Mouse (Mus musculus): ENCODE measurements around the gene Grm2.
A peak's percentile ranks its signal among the peaks of the same experiment; 100 is the strongest.
"Not testable (repeated sequence)": the region's sequence is repeated elsewhere in the genome, so short reads cannot be mapped to it uniquely, and the experiment has no call there.

Gene Grm2

DNA sequence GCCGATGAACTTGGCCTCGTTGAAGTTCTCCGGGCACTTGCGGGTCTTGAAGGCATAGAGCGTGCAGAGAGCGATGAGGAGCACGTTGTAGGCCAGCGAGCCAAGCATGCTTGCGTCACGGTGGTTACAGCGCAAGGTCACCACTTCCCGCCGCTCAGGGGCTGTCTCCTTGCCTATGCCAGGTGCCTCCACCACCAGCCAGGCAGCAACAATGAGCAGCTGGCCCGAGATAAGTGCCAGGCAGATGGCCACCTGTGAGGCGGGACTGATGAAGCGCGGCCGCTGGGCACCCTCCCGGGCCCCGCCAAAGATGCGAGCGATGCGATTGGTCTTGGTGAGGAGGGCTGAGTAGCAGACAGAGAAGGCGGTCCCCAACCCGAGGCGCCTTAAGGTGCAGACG is 8.7 kb downstream of the Grm2 start:
- no peak for DNase-seq (ENCODE audit: low spot score in 2 of 2)

GRCm38 (mm10) chr9:106645684-106646271 is 10.1 kb downstream of the Grm2 start:
- no peak for DNase-seq (ENCODE audit: low spot score in 2 of 2)

GRCm38 (mm10) chr9:106643787-106644186 is 12.1 kb downstream of the Grm2 start:
- no peak for DNase-seq (ENCODE audit: low spot score in 2 of 2)

DNA sequence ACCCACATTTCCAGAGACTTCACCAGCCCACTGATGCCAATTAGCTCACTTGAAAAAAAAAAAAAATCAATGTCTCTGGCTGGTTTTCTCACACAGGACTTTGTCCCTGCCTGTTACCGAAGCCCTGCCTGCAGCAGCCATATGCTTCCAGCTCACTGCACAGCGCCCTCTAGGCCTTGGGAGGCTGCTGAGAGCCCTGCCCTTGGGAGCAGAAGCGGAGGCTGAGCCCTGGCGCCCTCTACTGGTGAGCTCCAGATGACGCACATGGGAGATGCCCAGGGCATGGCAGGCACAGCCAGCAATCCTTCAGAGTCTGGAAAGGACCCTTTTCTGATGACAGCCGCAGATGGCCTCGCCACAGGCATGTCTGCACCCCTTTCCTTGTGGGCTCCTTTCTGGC is 12.8 kb downstream of the Grm2 start:
- DNase-seq (ENCODE audit: low spot score in 2 of 2) = peak; percentile 73 to 88

GRCm38 (mm10) chr9:106641346-106641745 is 14.5 kb downstream of the Grm2 start:
- no peak for DNase-seq (ENCODE audit: low spot score in 2 of 2)

DNA sequence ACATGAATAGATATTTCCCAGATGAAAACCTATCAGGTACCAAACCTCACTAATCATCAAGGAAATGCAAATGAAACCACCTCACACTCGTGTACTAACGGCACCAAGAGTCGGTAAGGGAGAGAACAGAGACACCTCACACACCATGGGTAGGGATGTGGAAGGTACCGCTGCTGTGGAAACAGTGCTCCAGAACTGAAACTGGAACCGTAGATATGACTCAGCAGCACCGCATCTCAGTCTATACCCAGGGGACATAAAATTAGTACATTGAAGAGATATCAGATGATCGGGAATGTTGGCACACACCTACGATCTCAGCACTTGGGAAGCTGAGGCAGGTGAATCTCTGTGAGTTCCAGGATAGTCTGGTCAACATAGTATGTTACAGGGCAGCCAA is 17.7 kb downstream of the Grm2 start:
- no peak for DNase-seq (ENCODE audit: low spot score in 2 of 2)

- DNase-seq (ENCODE audit: low spot score in 2 of 2) = no peak
These were observed 23.7 kb downstream of the Grm2 start for GRCm38 (mm10) chr9:106632185-106632584.

GRCm38 (mm10) chr9:106627796-106628195 is 28.1 kb downstream of the Grm2 start:
- not testable (repeated sequence) for DNase-seq (ENCODE audit: low spot score in 2 of 2)

DNA sequence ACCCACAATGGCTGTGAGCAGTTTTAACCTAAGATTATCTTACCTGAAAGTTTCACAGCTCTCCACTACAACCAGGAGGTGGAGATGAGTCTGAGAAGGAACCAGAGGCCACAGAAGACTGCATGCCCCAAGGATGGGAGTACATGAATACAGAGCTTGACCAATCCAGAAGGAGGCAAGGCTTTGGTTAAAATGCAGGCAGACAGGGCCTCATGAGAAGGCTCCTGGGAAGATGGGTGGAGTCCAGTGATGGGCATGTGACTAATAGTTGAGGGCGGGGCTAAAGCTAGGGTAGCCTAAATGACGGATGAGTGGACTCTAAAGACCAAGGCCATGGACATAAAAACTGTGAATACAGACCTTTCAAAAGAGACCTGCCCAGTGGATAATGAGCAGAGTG is 29.6 kb downstream of the Grm2 start, which contains the start of gene Iqcf6:
TSS of gene Iqcf6 (plus strand) at position 301 of the 400 bp plus-strand sequence.
- no peak for DNase-seq (ENCODE audit: low spot score in 2 of 2)

- no peak for DNase-seq (ENCODE audit: low spot score in 2 of 2)
These were observed 38.4 kb downstream of the Grm2 start for GRCm38 (mm10) chr9:106617496-106617895.

- DNase-seq (ENCODE audit: low spot score in 2 of 2) = no peak
These were observed 39.6 kb downstream of the Grm2 start for GRCm38 (mm10) chr9:106616306-106616705.

- DNase-seq (ENCODE audit: low spot score in 2 of 2) = no peak
These were observed 41.3 kb downstream of the Grm2 start for GRCm38 (mm10) chr9:106614616-106615015.

GRCm38 (mm10) chr9:106613951-106614350 is 41.9 kb downstream of the Grm2 start:
- no peak for DNase-seq (ENCODE audit: low spot score in 2 of 2)

GRCm38 (mm10) chr9:106610727-106611126 is 45.2 kb downstream of the Grm2 start:
- no peak for DNase-seq (ENCODE audit: low spot score in 2 of 2)

DNA sequence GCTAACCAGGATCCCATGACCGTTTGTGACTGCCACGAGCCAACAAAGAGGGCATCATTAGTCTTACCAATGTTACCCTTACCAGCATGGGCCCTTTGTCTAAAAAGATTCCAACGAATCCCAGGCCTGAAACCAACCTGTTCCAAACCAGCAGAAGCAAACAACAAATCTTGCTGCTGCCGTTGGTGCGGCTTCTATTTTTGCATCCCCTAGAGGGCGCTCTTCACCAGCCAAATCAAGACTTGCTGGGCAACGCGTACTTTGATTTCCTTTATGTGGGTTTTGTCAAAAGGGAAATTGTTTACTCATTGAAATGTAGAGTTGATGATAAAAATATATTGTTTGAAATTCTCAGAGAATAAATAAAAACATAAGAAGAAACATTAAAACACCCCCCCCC is 55.3 kb downstream of the Grm2 start:
- DNase-seq (ENCODE audit: low spot score in 2 of 2) = peak; percentile 19 to 69

DNA sequence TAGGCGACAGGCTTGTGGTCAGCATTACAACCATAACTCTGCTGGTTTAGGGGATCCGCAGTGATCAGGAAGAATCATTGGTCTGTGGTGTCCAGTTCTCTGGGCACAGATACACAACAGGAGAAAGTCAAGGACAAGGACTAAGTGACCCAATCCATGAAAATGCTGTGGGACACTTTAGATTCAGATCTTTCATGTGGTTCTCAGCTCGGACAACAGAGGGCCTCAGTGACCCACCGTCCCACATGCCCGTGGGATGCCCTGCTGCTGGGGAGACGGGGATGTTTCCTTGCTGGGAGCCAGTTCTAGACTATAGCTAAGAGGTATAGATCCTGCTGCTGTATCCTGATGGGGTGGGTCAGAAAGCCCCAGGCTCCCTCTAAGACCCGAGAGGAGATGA is 57.4 kb downstream of the Grm2 start:
- DNase-seq (ENCODE audit: low spot score in 2 of 2) = no peak

- DNase-seq (ENCODE audit: low spot score in 2 of 2) = no peak
These were observed 60.0 kb downstream of the Grm2 start for GRCm38 (mm10) chr9:106595836-106596235.

DNA sequence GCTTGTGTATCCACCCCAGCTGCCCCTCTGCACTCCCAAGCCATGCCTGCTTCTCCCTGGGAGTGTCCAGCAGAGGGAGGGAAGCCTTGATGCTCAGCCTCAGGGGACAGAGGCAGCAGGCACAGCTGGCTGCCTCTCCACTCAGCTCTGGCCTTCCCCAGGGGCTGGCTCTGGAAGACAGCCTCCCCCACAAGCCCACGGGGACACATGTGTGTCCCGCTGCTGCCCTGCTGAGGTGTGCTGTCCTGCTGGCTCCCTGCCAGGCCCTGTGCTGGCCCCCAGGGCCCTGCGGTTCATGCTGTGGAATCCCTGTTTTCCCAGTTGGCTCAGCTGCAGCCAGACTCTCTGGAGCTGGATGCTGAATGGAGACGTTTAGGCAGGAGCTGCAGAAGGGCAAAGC is 60.5 kb downstream of the Grm2 start:
- not testable (repeated sequence) for DNase-seq (ENCODE audit: low spot score in 2 of 2)
